Mouse (Mus musculus): Measurements from ENCODE around the gene Lfng. TPM values are rescaled to one million over a fixed set of nuclear protein-coding genes. Genes with fewer than 3 reads are reported as not detected.

Gene Lfng
- polyA plus RNA-seq, 1 experiment from 2014 or later: 3.3 TPM

DNA sequence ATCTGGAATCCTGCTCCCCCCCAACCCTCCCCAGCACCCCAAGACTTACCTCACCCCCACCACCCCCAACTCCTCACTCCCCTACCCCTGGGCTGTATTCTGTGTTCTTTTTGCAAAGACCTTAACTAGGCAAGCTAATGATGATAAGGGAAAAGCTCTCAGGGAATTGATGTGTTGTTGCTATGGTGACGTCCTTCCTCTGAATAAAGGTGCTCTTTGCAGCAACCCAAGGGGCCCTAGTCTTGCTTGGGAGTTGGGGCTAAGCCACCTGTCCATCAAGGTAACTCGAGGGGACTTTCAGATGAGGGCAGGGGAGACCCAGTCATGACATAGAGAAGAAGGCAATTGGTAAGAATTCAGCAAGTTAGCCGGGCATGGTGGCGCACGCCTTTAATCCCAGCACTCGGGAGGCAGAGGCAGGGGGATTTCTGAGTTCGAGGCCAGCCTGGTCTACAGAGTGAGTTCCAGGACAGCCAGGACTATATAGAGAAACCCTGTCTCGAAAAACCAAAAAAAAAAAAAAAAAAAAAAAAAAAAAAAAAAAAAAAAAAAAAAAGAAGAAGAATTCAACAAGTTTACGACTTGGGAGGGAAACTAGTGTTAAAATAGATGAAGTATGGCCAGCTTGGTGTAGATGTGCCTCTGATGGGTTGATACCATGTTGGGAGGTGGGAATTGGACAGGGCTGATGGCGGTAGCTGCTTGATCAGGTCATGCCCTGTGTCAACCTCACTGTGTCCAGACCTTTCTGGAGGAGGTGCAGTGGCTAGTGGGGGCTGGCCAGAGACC is 8.4 kb downstream of the Lfng start:
- Histone ChIP-seq H3K27ac (ENCODE audit: low read depth, low read length) (no peak overlapping the region), H3K9ac (ENCODE audit: low read depth, low read length) (no peak overlapping the region), H3K4me3 (ENCODE audit: low read depth, low read length) (no peak overlapping the region), H3K36me3 (ENCODE audit: control insufficient read depth, insufficient read depth, low read length) (no peaks in the 10 kb centered on the region), H3K9me3 (replicated peaks; ENCODE audit: control insufficient read depth, low read length) (no peaks in the 10 kb centered on the region), H3K4me1 (ENCODE audit: control insufficient read depth, insufficient read depth, low read length) (peaks cover 17% of the 10 kb centered on the region), H3K4me2 (no peak overlapping the region), H3K27me3 (ENCODE audit: control insufficient read depth, insufficient read depth, low read length) (peaks cover 23% of the 10 kb centered on the region)
- WGBS (ENCODE audit: insufficient replicate concordance): 76% methylated on average over 10 of the region's 10 CpGs
- ATAC-seq (replicated peaks; ENCODE audit: insufficient number of reproducible peaks, low FRiP score, low TSS enrichment): no peak

DNA sequence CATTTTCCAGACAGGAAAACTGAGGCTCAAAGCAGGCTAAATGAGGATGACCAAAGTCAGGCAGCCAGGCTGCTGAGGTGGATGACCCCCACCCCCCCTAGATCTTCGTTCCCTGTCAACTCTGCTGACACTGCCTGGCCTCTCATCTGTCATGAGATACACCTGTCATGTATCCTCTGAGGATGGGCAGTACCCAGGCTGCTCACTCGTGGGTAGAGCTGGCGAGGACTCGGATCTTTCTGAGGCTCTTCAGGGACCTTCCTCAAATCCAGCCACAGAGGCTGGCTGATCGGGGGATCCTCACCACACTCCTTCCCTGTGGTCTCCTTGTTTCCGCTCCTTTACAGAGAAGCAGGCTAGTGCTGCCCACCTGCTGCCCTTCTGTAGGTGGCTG is 9.0 kb downstream of the Lfng start:
- 74% methylated on average over 6 of the region's 6 CpGs for WGBS (ENCODE audit: insufficient replicate concordance)
- Histone ChIP-seq H3K4me2 (no peak overlapping the region), H3K27ac (ENCODE audit: low read depth, low read length) (no peak overlapping the region), H3K27me3 (ENCODE audit: control insufficient read depth, insufficient read depth, low read length) (peaks cover 17% of the 10 kb centered on the region), H3K9ac (ENCODE audit: low read depth, low read length) (no peak overlapping the region; the same call in 1 of the 2 replicates), H3K4me1 (ENCODE audit: control insufficient read depth, insufficient read depth, low read length) (peaks cover 11% of the 10 kb centered on the region), H3K36me3 (ENCODE audit: control insufficient read depth, insufficient read depth, low read length) (no peaks in the 10 kb centered on the region), H3K9me3 (replicated peaks; ENCODE audit: control insufficient read depth, low read length) (no peaks in the 10 kb centered on the region), H3K4me3 (ENCODE audit: low read depth, low read length) (no peak overlapping the region)
- ATAC-seq (replicated peaks; ENCODE audit: insufficient number of reproducible peaks, low FRiP score, low TSS enrichment): no peak

DNA sequence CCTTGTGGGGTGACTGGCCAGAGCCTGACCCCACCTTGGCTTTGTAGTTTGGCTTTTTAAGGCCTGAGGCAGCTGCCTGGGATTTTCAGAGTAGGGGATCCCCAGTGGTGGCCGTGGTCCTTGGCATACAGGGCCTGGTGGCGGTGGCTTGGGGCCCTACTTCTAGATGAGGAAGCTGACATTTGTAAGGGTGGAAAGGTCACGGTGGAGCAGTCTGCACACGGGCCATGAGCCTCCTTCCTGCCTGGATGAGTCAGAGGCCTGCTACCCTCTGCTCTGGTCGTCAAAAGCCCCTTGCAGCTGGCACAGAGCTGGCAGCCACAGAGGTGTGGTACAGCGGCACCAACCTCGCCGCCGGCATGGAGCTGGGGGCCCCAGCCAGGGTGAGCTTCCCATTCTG is 9.6 kb downstream of the Lfng start:
- H3K9ac ChIP-seq (ENCODE audit: low read depth, low read length): peak overlapping the region; percentile 34; the same call in 1 of the 2 replicates
- peaks cover 12% of the 10 kb centered on the region for H3K27me3 ChIP-seq (ENCODE audit: control insufficient read depth, insufficient read depth, low read length)
- H3K4me3 ChIP-seq (ENCODE audit: low read depth, low read length): no peak overlapping the region
- H3K4me2 ChIP-seq: no peak overlapping the region
- WGBS (ENCODE audit: insufficient replicate concordance): 67% methylated on average over 9 of the region's 9 CpGs
- H3K4me1 ChIP-seq (ENCODE audit: control insufficient read depth, insufficient read depth, low read length): peaks cover 5% of the 10 kb centered on the region; the same call in 1 of the 2 replicates
- H3K27ac ChIP-seq (ENCODE audit: low read depth, low read length): no peak overlapping the region
- no peaks in the 10 kb centered on the region for H3K36me3 ChIP-seq (ENCODE audit: control insufficient read depth, insufficient read depth, low read length)
- no peak for ATAC-seq (replicated peaks; ENCODE audit: insufficient number of reproducible peaks, low FRiP score, low TSS enrichment)
- no peaks in the 10 kb centered on the region for H3K9me3 ChIP-seq (replicated peaks; ENCODE audit: control insufficient read depth, low read length)

DNA sequence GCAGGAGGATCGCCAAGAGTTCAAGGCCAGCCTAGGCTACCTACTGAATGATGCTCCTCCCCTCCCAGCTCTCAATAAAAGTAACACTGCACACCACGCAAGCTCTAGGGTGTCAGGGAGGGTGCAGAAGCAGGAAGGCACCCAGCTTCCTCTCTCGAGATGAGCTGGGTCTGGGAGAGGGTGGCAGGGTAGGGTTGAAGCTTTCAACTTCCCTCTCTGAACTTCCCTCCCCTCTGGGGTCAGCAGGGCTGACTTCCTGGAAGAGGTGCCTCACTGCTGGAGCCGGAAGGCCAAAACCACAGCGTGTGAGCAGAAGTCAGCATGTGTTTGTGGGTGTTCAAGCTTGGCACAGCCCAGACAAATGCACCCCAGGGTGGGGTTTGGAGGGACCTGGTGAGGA is 10.6 kb downstream of the Lfng start:
- H3K27ac ChIP-seq (ENCODE audit: low read depth, low read length): no peak overlapping the region
- peaks cover 1% of the 10 kb centered on the region for H3K36me3 ChIP-seq (ENCODE audit: control insufficient read depth, insufficient read depth, low read length)
- H3K4me3 ChIP-seq (ENCODE audit: low read depth, low read length): no peak overlapping the region
- WGBS (ENCODE audit: insufficient replicate concordance): 76% methylated on average over 5 of the region's 5 CpGs
- no peaks in the 10 kb centered on the region for H3K9me3 ChIP-seq (replicated peaks; ENCODE audit: control insufficient read depth, low read length)
- ATAC-seq (replicated peaks; ENCODE audit: insufficient number of reproducible peaks, low FRiP score, low TSS enrichment): no peak
- no peak overlapping the region for H3K9ac ChIP-seq (ENCODE audit: low read depth, low read length)
- H3K27me3 ChIP-seq (ENCODE audit: control insufficient read depth, insufficient read depth, low read length): peaks cover 1% of the 10 kb centered on the region; the same call in 1 of the 2 replicates
- H3K4me1 ChIP-seq (ENCODE audit: control insufficient read depth, insufficient read depth, low read length): 0 out of 2 replicates have a peak, but pooled peaks cover 2% of the 10 kb centered on the region
- H3K4me2 ChIP-seq: no peak overlapping the region

DNA sequence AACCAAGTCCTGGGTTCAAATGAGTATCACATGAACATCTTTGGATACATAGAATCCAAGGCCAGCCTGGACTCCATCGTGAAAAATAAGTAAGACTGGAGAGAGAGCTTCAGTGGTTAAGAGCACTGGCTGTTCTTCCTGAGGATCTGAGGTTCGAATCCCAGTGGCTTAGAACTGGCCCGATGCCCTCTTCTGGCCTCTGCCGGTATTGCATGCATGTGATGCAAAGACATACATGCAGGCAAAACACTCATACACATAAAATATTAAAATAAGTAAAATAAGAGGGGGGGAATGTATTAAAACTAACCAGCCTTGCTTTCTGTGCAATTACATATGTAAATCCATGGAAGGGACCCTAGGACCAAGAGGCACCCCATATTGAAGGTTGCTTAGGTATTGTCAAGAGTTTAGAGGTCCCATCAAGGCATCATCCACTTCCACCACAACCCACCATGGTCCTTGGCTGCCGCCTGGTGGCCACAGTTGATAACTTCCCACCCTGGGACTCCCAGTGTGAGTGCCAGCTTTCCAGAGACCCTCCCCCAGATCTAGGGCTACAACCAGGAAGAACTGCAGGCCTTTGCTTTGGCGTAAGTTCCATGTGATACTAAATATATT is 12.1 kb downstream of the Lfng start:
- H3K9me3 ChIP-seq (replicated peaks; ENCODE audit: control insufficient read depth, low read length): no peaks in the 10 kb centered on the region
- no peak overlapping the region for H3K9ac ChIP-seq (ENCODE audit: low read depth, low read length)
- H3K36me3 ChIP-seq (ENCODE audit: control insufficient read depth, insufficient read depth, low read length): peaks cover 9% of the 10 kb centered on the region
- H3K27me3 ChIP-seq (ENCODE audit: control insufficient read depth, insufficient read depth, low read length): no peaks in the 10 kb centered on the region
- WGBS (ENCODE audit: insufficient replicate concordance): 30% methylated on average over 6 of the region's 6 CpGs
- H3K4me2 ChIP-seq: no peak overlapping the region
- H3K4me1 ChIP-seq (ENCODE audit: control insufficient read depth, insufficient read depth, low read length): 0 out of 2 replicates have a peak, but pooled peaks cover 2% of the 10 kb centered on the region
- no peak for ATAC-seq (replicated peaks; ENCODE audit: insufficient number of reproducible peaks, low FRiP score, low TSS enrichment)
- H3K4me3 ChIP-seq (ENCODE audit: low read depth, low read length): no peak overlapping the region
- no peak overlapping the region for H3K27ac ChIP-seq (ENCODE audit: low read depth, low read length)

DNA sequence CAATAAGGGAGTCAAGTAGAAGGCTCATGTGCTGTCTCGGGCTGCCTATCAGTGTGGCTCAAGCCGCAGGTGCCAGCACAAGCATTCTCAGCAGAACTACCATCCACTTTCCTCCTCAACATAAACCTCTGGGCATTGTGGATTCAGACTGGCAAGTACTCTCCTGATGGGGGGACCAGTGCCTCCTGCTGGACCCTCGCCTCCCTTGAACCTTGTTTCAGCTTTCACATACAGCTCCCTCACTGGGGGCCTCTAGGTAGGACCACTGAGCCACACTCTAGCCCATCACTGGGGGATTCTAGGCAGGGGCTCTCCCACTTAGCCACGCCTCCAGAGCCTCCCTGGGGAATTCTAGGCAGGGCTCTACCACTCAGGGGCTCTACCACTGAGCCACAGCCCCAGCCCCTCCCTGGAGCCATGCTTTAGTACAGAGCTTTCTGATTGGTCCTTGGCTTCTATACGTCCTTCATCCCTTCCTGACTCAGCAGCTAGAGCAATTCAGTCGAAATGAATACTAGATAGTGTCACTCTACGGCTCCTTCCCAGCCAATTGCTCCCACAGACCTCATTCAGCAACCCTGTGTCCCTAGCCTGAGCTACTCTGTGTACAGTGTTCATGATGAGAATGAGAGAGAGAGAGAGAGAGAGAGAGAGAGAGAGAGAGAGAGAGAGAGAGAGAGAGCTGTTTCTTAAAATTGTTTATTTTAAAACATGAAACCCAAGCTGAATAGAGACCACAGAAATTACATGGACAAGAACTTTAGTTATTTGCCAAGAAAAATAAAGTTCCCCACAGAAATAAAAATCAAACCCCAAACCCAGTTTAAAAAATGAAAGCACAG is 13.0 kb downstream of the Lfng start:
- no peak overlapping the region for H3K9ac ChIP-seq (ENCODE audit: low read depth, low read length)
- no peak for ATAC-seq (replicated peaks; ENCODE audit: insufficient number of reproducible peaks, low FRiP score, low TSS enrichment)
- no peak overlapping the region for H3K4me3 ChIP-seq (ENCODE audit: low read depth, low read length)

DNA sequence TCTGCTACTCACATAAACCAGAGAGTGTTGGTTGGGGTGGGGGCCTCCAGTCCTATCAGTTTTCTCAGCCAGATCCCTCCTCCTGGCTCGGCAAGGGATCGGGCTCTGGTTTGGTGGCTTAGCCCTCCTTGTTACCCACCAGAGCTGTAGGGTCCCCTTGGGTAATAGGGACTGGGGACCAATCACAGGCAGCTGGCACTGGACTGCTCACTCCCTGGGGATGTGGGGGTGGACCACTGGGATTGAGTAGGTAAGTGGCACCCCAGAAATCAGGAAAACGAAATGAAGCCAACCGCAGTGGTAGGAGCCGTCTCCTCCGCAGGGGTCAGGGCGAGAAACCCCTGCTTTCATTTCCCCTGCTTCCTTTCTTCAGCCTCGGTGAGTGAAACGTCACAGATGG is 14.0 kb downstream of the Lfng start:
- peaks cover 20% of the 10 kb centered on the region for H3K36me3 ChIP-seq (ENCODE audit: control insufficient read depth, insufficient read depth, low read length)
- no peak overlapping the region for H3K4me3 ChIP-seq (ENCODE audit: low read depth, low read length)
- no peak overlapping the region for H3K9ac ChIP-seq (ENCODE audit: low read depth, low read length)
- ATAC-seq (replicated peaks; ENCODE audit: insufficient number of reproducible peaks, low FRiP score, low TSS enrichment): no peak
- no peak overlapping the region for H3K4me2 ChIP-seq
- 74% methylated on average over 9 of the region's 9 CpGs for WGBS (ENCODE audit: insufficient replicate concordance)
- H3K4me1 ChIP-seq (ENCODE audit: control insufficient read depth, insufficient read depth, low read length): 0 out of 2 replicates have a peak, but pooled peaks cover 2% of the 10 kb centered on the region
- H3K27ac ChIP-seq (ENCODE audit: low read depth, low read length): no peak overlapping the region
- H3K27me3 ChIP-seq (ENCODE audit: control insufficient read depth, insufficient read depth, low read length): no peaks in the 10 kb centered on the region
- no peaks in the 10 kb centered on the region for H3K9me3 ChIP-seq (replicated peaks; ENCODE audit: control insufficient read depth, low read length)

More for the DNA sequence above, 13.0 kb downstream of the Lfng start:
- H3K36me3 ChIP-seq (ENCODE audit: control insufficient read depth, insufficient read depth, low read length): peaks cover 17% of the 10 kb centered on the region
- H3K4me1 ChIP-seq (ENCODE audit: control insufficient read depth, insufficient read depth, low read length): 0 out of 2 replicates have a peak, but pooled peaks cover 2% of the 10 kb centered on the region
- H3K4me2 ChIP-seq: no peak overlapping the region
- no peaks in the 10 kb centered on the region for H3K27me3 ChIP-seq (ENCODE audit: control insufficient read depth, insufficient read depth, low read length)
- no peaks in the 10 kb centered on the region for H3K9me3 ChIP-seq (replicated peaks; ENCODE audit: control insufficient read depth, low read length)
- WGBS (ENCODE audit: insufficient replicate concordance): 59% methylated on average over 7 of the region's 7 CpGs
- no peak overlapping the region for H3K27ac ChIP-seq (ENCODE audit: low read depth, low read length)

DNA sequence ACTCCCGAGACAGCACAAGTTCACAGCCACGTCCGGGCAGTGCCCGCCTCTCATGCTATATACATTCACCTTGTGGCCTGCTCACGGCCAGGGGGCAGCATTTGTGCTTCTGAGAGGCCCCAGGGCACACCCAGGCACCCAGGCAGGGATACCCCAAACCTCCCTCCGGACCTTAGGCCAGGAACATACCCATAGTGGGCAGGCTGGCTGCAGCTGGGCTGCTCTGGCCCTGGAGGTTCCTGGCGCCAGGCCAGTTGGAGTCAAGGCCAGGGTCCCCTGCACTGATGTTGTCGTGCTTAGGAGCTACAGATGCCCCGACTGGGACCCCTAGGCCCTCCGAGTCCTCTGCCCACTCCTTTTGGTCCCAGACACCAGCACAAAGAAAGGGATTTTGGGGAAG is 14.4 kb downstream of the Lfng start:
- Histone ChIP-seq H3K9me3 (replicated peaks; ENCODE audit: control insufficient read depth, low read length) (no peaks in the 10 kb centered on the region), H3K4me3 (ENCODE audit: low read depth, low read length) (no peak overlapping the region), H3K4me2 (no peak overlapping the region), H3K4me1 (ENCODE audit: control insufficient read depth, insufficient read depth, low read length) (0 out of 2 replicates have a peak, but pooled peaks cover under 1% of the 10 kb centered on the region), H3K9ac (ENCODE audit: low read depth, low read length) (no peak overlapping the region), H3K27me3 (ENCODE audit: control insufficient read depth, insufficient read depth, low read length) (no peaks in the 10 kb centered on the region), H3K27ac (ENCODE audit: low read depth, low read length) (no peak overlapping the region), H3K36me3 (ENCODE audit: control insufficient read depth, insufficient read depth, low read length) (peaks cover 20% of the 10 kb centered on the region)
- 76% methylated on average over 10 of the region's 10 CpGs for WGBS (ENCODE audit: insufficient replicate concordance)
- ATAC-seq (replicated peaks; ENCODE audit: insufficient number of reproducible peaks, low FRiP score, low TSS enrichment): no peak
